Mouse (Mus musculus) kidney, postnatal 25 days (tissue): Measurements from ENCODE around the gene Sgms1.

Experiments
- DNase-seq, 2 experiments: peaks; one replicate each; pipeline ENCODE4 v3.0.0; 2021; ENCODE audit warnings: mixed read lengths in 2 of 2

Gene Sgms1

DNA sequence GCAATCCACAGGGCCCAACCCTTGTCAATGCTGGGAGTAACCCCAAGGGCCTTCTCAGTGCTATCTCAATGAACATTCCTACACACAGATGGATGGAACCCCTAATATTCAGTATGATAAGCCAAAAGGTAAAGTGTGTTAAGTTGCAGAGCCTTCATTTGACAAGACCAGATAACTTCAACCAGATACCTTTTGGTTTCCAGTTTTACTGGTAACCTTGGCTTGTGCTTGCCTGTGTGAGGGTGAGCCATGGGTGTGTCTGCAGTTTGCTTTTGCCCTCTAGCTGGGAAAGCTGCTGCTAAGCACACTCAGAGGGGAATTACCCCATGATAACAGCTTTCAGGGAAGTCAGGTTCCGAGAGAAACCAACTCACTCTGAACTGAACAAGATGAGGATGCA lies 125.8 kb downstream of the Sgms1 start:
- no peak for DNase-seq

- DNase-seq, result no peak
Observed at GRCm38 (mm10) chr19:32262805-32263572, 126.5 kb downstream of the Sgms1 start.

DNA sequence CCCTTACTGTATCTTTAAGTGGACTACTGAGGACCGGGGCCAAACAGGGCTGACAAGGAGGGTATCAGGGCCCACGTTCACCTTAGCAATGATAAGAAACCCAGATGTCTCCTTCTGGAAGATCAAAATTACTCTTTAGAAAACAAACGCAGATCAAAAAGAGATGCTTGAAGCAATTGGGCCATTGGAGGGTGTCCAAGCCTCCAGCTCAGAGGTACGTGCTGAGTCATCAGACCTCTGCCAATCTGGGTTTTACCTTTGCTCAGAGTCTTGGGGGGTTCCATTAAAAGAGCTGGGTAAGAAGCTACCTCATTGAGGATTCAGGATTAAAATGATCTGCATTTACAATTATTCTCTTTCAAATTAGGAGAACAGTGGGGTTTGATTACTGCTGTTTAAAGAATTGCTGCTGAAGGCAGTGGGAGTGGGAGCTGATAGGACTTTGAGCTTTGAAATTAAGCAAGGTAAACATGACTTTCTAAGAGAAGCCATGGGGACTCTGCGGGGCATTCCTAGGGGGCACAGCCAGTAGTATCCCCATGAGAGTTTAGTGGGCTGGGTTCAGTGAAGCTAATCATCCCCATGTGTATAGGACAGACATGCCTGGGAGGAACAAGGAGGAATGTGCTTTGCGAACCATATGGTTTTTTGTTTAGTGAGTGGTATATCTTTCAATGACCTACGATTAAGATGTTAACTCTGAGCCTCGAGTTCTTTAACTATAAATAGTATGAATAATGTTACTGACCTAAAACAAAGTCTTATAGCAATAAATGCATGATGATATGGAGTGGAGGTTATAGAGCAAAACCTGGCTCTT lies 128.4 kb downstream of the Sgms1 start:
- DNase-seq, result peak; percentile 67 to 71

DNA sequence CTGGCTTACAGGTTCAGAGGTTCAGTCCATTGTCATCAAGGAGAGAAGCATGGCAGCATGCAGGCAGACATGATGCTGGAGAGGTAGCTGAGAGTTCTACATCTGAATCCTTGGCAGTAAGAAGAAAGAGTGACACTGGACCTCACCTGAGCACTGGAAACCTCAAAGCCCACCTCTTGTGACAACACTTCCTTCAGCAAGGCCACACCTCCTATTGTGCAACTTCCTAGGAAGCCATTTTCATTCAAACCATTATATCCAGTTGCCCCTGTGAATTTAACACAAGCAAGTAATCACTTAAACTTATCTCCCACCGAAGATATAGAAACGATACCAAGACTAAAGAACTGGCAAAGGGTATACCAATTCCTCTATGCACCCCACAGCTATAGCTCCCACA lies 129.7 kb downstream of the Sgms1 start:
- DNase-seq, result no peak

GRCm38 (mm10) chr19:32259048-32259447 lies 130.5 kb downstream of the Sgms1 start:
- no peak for DNase-seq

DNA sequence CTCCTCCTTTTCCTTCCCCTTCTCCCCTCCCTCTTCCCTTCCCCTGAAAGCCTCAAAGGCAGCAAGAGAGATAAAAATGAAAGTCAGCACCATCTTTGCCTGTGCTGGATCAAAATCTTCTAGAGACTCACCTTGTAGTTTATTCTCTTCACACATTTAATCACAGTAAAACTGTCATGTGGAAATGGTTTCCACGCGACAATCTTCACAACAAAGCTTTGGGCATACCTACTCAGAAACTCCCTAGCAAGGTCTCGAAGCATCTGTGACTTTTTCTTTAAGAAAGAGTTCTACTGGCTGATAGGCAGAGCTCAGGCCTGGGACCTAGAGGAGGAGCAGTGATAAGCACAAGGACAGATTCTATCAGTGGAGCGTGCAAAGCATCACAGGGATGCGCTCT lies 131.4 kb downstream of the Sgms1 start:
- DNase-seq, result no peak

- DNase-seq, result no peak
Observed at GRCm38 (mm10) chr19:32257616-32258015, 131.9 kb downstream of the Sgms1 start.

DNA sequence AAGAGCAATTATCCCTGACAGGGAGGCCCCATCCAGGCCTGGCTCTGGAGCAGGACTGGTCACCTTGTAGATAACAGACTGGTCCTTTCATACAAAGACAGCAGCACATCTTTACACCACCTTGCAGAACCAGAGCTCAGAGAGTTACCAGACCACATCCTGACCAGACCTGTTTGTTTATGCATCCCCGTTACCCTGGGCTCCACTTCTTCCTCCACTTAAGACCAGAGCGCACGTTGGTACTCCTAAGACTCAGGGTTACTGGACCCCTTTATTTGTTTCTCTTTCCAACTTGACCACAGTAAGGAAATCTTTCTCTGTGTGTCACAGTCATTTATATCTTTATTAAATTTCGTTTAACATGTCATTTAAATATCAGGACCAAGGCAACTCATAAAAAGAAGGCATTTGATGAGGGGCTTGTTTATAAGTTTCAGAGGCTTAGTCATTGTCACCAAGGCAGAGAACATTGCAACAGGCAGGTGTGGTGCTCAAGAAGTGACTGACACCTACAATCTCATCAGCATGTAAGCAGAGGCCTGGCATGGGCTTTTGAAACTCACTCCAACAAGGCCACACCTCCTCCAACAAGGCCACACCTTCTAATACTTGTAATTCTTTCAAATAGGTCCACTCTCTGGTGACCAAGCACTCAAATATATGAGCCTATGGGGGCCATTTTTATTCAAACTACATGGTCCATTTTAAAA lies 132.7 kb downstream of the Sgms1 start:
- DNase-seq, result no peak

DNA sequence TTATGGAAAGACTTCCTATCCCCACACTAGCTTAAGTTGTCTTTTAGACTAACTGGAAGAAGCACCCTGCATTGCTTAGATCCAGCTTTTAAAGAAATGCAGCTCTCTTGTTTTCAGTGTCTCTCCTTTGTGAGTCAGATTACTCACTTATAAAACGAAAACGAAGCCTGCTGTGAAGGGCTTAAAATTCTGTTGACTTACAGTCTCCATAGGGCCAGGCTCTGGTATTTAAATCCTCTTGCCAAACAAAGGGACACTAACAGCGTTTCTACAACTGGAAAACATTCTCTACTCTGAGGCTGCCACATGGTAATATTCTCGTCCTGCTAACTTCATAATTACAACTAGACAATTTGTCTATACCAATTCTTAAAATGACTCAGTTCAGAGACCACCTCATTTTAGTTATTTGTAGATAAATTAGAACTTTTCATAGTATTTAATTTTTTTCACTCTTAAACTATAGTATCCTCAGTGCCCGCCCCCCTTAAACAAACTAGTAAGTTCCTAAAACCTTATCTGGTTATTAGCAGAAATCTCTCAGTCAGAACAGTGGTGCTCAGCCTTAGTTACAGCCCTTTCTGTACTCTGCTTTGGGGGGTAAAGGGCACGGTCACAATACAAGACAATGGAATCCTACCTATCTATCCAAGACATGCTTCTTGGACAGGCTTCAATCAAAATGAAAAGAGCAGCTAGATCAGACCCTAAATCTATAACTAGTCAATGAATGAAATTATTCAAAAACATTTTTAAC lies 133.9 kb downstream of the Sgms1 start:
- no peak for DNase-seq

GRCm38 (mm10) chr19:32254739-32255344 lies 134.7 kb downstream of the Sgms1 start:
- peak; percentile 46 to 82 for DNase-seq

DNA sequence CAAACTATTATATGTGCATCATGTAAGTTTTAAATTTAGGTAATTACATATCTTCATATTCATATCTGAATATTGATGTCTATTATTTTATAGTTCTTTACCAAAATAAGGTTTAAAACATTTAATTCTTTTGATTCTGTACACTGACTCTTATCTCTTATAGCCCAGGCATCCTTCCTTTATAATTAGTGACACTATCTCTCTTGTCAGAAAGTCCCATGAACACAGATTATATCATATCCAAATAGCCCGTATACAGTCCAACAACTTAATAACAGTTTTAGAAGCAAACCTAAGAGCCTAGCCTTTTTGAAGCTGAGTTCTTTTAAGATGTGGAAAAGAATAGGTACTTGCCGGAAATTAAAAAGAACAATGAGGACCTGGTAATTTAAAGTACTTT lies 135.3 kb downstream of the Sgms1 start:
- no peak for DNase-seq

DNA sequence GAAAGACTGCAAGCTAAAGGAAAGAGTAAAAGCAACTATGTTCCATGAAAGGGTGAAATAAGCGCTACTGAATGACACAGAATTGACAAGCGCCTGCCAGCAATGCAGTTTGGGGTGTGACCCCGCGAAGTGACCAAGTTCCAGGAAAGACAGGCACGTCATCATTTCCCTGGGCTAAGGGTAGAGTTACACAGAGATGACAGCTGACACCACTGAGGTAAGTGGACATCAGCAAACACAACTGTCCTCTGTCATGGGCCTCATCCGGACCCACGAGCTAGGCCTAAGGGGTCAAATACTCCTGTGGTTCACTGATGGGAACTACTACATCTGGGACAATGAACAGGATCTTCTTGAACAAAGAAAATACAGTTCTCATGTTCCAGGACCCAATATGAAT lies 136.5 kb downstream of the Sgms1 start:
- DNase-seq, result no peak

- DNase-seq, result no peak
Observed at GRCm38 (mm10) chr19:32252451-32252850, 137.1 kb downstream of the Sgms1 start.

DNA sequence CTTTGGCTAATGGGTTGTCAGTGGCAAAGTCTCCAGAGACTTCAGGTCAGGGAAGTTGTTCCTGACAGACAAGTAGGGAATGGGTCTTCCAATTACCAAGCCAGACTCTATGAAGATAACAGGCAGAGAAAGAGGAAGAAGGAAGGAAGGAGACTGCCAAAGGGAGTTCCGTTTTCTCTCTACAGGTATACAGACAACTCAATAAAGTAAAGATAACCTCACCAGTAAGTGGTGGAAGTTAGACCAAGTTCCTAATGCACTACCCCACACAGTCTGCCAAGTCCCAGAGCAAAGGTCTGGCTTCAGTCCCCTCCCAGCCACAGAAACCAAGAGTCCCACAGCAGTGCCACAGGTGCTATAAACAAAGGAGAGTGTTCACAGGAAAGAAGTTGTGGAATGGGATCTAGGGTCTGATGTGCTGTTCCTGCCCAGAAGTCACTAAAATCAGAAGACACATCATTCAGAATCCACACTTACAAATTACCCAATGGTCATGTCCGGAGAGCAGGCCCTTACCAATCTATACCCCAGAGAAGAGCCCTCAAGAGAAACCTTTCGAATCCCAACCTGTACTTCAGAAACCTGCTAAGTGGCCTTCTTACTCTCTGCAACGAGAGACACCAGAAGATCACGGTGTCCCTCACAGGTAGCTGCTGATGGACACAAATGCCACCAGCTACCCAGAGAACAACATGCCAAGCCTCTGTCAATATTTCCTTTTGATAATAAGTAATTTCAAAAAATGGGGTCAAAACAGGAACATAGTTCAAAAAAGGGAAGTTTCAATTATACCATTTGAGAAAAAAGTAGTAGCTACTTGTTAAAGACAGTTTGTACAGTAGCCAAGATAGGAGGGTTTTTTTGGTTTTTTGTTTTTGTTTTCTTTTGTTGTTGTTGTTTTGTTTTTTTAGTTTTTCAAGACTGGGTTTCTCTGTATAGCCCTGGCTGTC lies 140.1 kb downstream of the Sgms1 start:
- DNase-seq, result no peak

DNA sequence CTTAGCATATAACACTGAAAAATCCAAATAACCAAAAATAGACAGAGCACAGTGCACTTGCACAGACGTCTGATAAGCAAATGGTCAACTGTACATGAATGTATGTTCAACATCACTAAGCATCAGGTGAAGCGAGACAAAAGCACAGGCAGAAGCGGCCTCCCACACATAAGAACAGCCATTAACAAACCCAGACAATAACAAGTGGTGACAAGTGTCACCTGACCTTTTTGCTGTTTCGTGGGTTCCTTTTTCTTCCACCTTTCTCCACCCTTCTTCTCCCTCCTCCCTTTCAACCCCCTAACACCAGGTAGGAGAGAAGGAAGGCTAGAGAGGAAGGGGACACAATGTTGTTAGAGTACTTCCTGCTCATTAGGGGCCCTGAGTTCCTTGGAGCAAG lies 144.6 kb downstream of the Sgms1 start:
- no peak for DNase-seq

DNA sequence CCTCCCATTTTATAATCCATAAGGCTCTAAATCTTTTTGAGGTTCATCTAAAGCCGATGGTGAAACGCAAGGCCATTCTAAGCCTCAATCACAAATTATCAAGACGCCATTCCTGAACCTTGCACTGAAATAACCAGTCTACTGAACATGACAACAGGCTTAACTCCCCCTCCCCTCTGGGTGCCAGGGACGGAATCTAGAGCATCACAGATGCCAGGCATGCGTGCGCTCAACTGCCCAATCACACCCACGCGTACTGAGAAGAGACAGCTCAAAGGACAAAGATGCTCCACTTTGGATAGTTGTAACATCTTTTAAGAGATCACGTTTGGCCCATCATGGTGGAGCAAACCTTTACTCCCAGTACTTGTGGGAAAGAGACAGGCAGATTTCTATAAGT lies 146.3 kb downstream of the Sgms1 start:
- no peak for DNase-seq

DNA sequence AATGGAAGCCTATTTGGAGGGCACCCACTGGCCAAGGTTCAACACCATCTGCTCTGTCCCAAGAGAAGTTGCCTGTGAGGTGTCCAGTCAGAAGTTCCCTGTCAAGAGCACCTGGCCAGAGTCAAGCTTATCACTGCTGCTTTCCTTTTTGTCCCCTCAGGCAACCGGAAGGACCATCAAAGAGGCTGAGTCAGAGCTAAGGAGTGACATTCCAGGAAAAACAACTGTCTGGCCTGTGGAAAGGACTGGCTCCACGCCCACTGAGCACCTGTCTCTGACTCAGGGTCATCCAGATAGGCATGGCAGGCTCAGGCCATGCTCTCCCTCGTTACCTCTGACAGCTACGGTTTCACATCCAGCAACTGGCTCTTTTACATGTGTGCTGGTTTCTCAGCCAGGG lies 147.4 kb downstream of the Sgms1 start:
- peak; percentile 54 to 69 for DNase-seq

DNA sequence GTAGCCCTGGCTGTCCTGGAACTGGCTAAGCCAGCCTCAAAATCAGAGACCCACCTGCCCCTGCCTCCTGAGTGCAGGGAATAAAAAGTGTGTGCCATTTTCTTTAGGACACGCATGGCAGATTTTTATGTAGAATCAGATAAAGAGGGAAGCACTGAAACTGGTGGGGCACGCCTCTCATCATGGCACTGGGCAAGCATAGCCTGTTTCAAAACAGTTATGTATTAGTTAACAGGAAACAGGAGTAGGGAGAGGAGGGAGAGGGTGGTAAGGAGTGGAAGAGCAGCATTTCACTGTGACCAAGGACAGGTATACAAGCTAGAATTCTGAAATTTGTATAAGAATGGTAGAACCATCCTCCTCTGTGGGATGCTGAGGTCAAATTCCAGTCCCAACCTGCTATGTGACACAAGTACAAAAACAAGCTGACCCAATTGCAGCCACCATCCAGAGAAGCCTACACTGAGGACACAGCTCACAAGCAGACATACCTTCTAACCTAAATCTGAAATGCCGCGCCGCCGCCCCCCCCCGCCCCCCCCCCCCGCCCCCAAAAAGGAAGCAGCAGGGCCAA lies 149.0 kb downstream of the Sgms1 start:
- no peak for DNase-seq

- no peak for DNase-seq
Observed at GRCm38 (mm10) chr19:32239925-32240324, 149.6 kb downstream of the Sgms1 start.

DNA sequence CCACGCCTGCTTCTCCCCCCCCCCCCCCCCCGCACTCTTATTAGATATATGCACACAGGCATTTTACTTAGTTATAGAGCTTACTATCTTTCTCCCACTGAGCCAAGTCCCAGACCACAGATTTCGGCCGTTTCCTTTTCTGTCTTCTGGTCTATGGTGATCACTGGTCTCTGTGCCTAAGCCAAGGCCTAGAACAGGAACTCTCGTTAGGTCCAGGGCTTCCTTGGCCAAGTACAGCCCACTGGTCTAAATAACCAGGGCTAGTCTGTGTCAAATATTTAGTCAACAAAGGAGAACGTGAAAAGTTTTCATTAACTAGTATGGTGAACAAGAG lies 150.1 kb downstream of the Sgms1 start:
- no peak for DNase-seq
